Mouse (Mus musculus): ENCODE measurements around the gene 5730409E04Rik. TPM values are rescaled to one million over a fixed set of nuclear protein-coding genes. Genes with fewer than 3 reads are reported as not detected.

5730409E04Rik gene
- polyA plus RNA-seq, 1 experiment = 1.8 TPM

- H3ac ChIP-seq (ENCODE audit: control insufficient read depth, insufficient read length) = no peak overlapping the region
- no peak overlapping the region for H3K4me2 ChIP-seq (ENCODE audit: low read depth)
- no peaks in the 10 kb centered on the region for H3K79me2 ChIP-seq (ENCODE audit: control insufficient read depth, insufficient read depth)
- no peaks in the 10 kb centered on the region for H3K36me3 ChIP-seq (ENCODE audit: control insufficient read depth, insufficient read depth)
- H3K4me3 ChIP-seq = no peak overlapping the region
- no peak for TF ChIP-seq MYOG (IDR thresholded peaks at IDR 0.05; ENCODE audit: control insufficient read depth in 1 of 3, insufficient read depth in 1 of 3, insufficient read length in 2 of 3, low read depth in 2 of 3)
- peaks cover 4% of the 10 kb centered on the region for H3K27me3 ChIP-seq (ENCODE audit: control insufficient read depth, insufficient read depth, insufficient read length)
These were observed 9.5 kb upstream of the 5730409E04Rik start for GRCm38 (mm10) chr4:126599971-126600754.

GRCm38 (mm10) chr4:126601597-126602444 is 7.8 kb upstream of the 5730409E04Rik start:
- TF ChIP-seq USF1 (IDR thresholded peaks at IDR 0.05; ENCODE audit: low read depth) = no peak
- no peak for TF ChIP-seq MYOG (IDR thresholded peaks at IDR 0.05; ENCODE audit: control insufficient read depth in 1 of 3, insufficient read depth in 1 of 3, insufficient read length in 2 of 3, low read depth in 2 of 3)
- TF ChIP-seq REST (IDR thresholded peaks at IDR 0.05; ENCODE audit: insufficient read depth, insufficient read length) = no peak
- TF ChIP-seq E2F4 (IDR thresholded peaks at IDR 0.05; ENCODE audit: insufficient read depth) = no peak
- no peak for TF ChIP-seq MYOD1 (IDR thresholded peaks at IDR 0.05; ENCODE audit: control insufficient read depth in 1 of 3, insufficient read length in 2 of 3, low read depth in 2 of 3)
- H3K79me2 ChIP-seq (ENCODE audit: control insufficient read depth, insufficient read depth) = no peaks in the 10 kb centered on the region
- peaks cover 4% of the 10 kb centered on the region for H3K27me3 ChIP-seq (ENCODE audit: control insufficient read depth, insufficient read depth, insufficient read length)
- H3ac ChIP-seq (ENCODE audit: control insufficient read depth, insufficient read length) = no peak overlapping the region
- no peak overlapping the region for H3K4me3 ChIP-seq
- no peak overlapping the region for H3K4me2 ChIP-seq (ENCODE audit: low read depth)
- no peaks in the 10 kb centered on the region for H3K36me3 ChIP-seq (ENCODE audit: control insufficient read depth, insufficient read depth)

GRCm38 (mm10) chr4:126602445-126602762 is 7.2 kb upstream of the 5730409E04Rik start:
- Histone ChIP-seq H3K36me3 (ENCODE audit: control insufficient read depth, insufficient read depth) (no peaks in the 10 kb centered on the region), H3K27me3 (ENCODE audit: control insufficient read depth, insufficient read depth, insufficient read length) (peaks cover 4% of the 10 kb centered on the region), H3K4me2 (ENCODE audit: low read depth) (no peak overlapping the region), H3K79me2 (ENCODE audit: control insufficient read depth, insufficient read depth) (no peaks in the 10 kb centered on the region), H3K4me3 (no peak overlapping the region), H3ac (ENCODE audit: control insufficient read depth, insufficient read length) (no peak overlapping the region)
- TF ChIP-seq POLR2AphosphoS2 (IDR thresholded peaks at IDR 0.05; ENCODE audit: insufficient read length, low read depth) (no peak), MAX (IDR thresholded peaks at IDR 0.05; ENCODE audit: low read depth) (no peak), MYOD1 (IDR thresholded peaks at IDR 0.05; ENCODE audit: control insufficient read depth in 1 of 3, insufficient read length in 2 of 3, low read depth in 2 of 3) (no peak), MYOG (IDR thresholded peaks at IDR 0.05; ENCODE audit: control insufficient read depth in 1 of 3, insufficient read depth in 1 of 3, insufficient read length in 2 of 3, low read depth in 2 of 3) (no peak), REST (IDR thresholded peaks at IDR 0.05; ENCODE audit: insufficient read depth, insufficient read length) (no peak)

- Histone ChIP-seq H3K4me2 (ENCODE audit: low read depth) (no peak overlapping the region), H3K4me3 (no peak overlapping the region)
These were observed 5.5 kb upstream of the 5730409E04Rik start for GRCm38 (mm10) chr4:126604141-126604540.

GRCm38 (mm10) chr4:126605751-126606150 is 3.9 kb upstream of the 5730409E04Rik start:
- H3K4me3 ChIP-seq = no peak overlapping the region

More at GRCm38 (mm10) chr4:126604141-126604540, 5.5 kb upstream of the 5730409E04Rik start:
- Histone ChIP-seq H3K27me3 (ENCODE audit: control insufficient read depth, insufficient read depth, insufficient read length) (peaks cover 4% of the 10 kb centered on the region), H3K36me3 (ENCODE audit: control insufficient read depth, insufficient read depth) (no peaks in the 10 kb centered on the region), H3ac (ENCODE audit: control insufficient read depth, insufficient read length) (no peak overlapping the region), H3K79me2 (ENCODE audit: control insufficient read depth, insufficient read depth) (no peaks in the 10 kb centered on the region)
- no peak for TF ChIP-seq E2F4 (IDR thresholded peaks at IDR 0.05; ENCODE audit: insufficient read depth)

More at GRCm38 (mm10) chr4:126605751-126606150, 3.9 kb upstream of the 5730409E04Rik start:
- no peaks in the 10 kb centered on the region for H3K36me3 ChIP-seq (ENCODE audit: control insufficient read depth, insufficient read depth)
- TF ChIP-seq USF1 (IDR thresholded peaks at IDR 0.05; ENCODE audit: low read depth) (no peak), TCF12 (IDR thresholded peaks at IDR 0.05; ENCODE audit: insufficient read depth, poor library complexity, severe bottlenecking) (no peak), REST (IDR thresholded peaks at IDR 0.05; ENCODE audit: insufficient read depth, insufficient read length) (no peak), MYOG (IDR thresholded peaks at IDR 0.05; ENCODE audit: control insufficient read depth in 1 of 3, insufficient read depth in 1 of 3, insufficient read length in 2 of 3, low read depth in 2 of 3) (no peak), SRF (IDR thresholded peaks at IDR 0.05; ENCODE audit: control insufficient read depth, insufficient read length, low read depth) (no peak), POLR2A (IDR thresholded peaks at IDR 0.05; ENCODE audit: insufficient read length, low read depth) (no peak), MYOD1 (IDR thresholded peaks at IDR 0.05; ENCODE audit: control insufficient read depth in 1 of 3, insufficient read length in 2 of 3, low read depth in 2 of 3) (no peak), CEBPB (IDR thresholded peaks at IDR 0.05; ENCODE audit: insufficient read depth, poor library complexity, severe bottlenecking) (no peak), E2F4 (IDR thresholded peaks at IDR 0.05; ENCODE audit: insufficient read depth) (no peak), POLR2AphosphoS2 (IDR thresholded peaks at IDR 0.05; ENCODE audit: insufficient read length, low read depth) (no peak), MAX (IDR thresholded peaks at IDR 0.05; ENCODE audit: low read depth) (no peak), TCF3 (IDR thresholded peaks at IDR 0.05; ENCODE audit: insufficient read length, low read depth) (no peak)
- H3K79me2 ChIP-seq (ENCODE audit: control insufficient read depth, insufficient read depth) = no peaks in the 10 kb centered on the region
- H3K27me3 ChIP-seq (ENCODE audit: control insufficient read depth, insufficient read depth, insufficient read length) = peaks cover 4% of the 10 kb centered on the region
- H3ac ChIP-seq (ENCODE audit: control insufficient read depth, insufficient read length) = no peak overlapping the region
- H3K4me2 ChIP-seq (ENCODE audit: low read depth) = no peak overlapping the region
